ENCODE assay signal across 22 mouse cellular contexts in the genomic region with DNA sequence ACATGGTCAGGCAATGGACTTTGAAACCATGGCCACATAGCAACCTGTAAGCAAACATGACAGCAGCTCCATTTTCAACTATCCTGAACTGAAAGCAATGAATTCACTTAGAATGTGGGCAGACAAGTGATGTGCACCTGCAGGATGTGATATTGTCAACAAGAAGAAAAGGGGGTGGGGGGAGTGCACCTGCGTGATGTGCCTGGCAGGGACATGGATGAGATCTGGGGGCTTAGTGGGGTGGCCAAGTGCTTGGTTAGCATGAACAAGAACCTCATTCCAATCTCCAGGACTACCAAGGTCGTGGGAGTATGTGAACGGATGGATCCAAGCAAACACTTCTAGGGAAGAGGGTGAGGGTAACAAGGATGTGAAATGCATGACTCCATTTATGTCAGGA.
"Had no signal": no experiment of that assay in that cellular context is flagged by ENCODE, and none has a peak within 500 bp of the region (broad histone marks: within the 10 kb centered on the region; RNA-seq: fewer than 3 reads in every experiment).

No protein-coding gene starts in this region.

- H3K36me3 ChIP-seq: intestine, embryonic 15.5 days; limb, embryonic 12.5 days; limb, embryonic 15.5 days; liver, embryonic 13.5 days; neural tube, embryonic 12.5 days; neural tube, embryonic 15.5 days; stomach, embryonic 15.5 days had no signal

- H3K9ac ChIP-seq: intestine, embryonic 15.5 days; limb, embryonic 12.5 days; limb, embryonic 15.5 days; liver, embryonic 13.5 days; neural tube, embryonic 12.5 days; neural tube, embryonic 15.5 days; stomach, embryonic 15.5 days had no signal

- H3K27ac ChIP-seq: intestine, embryonic 15.5 days; kidney, postnatal 0 days; left cerebral cortex, adult 2 months; limb, embryonic 12.5 days; limb, embryonic 15.5 days; liver, embryonic 13.5 days; neural tube, embryonic 12.5 days; neural tube, embryonic 15.5 days; stomach, embryonic 15.5 days had no signal

- ATAC-seq: hindbrain, embryonic 16.5 days; intestine, embryonic 15.5 days had no signal

- H3K4me3 ChIP-seq: intestine, embryonic 15.5 days; left cerebral cortex, adult 2 months; limb, embryonic 12.5 days; limb, embryonic 15.5 days; liver, embryonic 13.5 days; neural tube, embryonic 12.5 days; neural tube, embryonic 15.5 days; stomach, embryonic 15.5 days had no signal

- H3K27me3 ChIP-seq: intestine, embryonic 15.5 days; limb, embryonic 12.5 days; limb, embryonic 15.5 days; liver, embryonic 13.5 days; neural tube, embryonic 12.5 days; neural tube, embryonic 15.5 days; stomach, embryonic 15.5 days had no signal

- H3K4me1 ChIP-seq: intestine, embryonic 15.5 days; limb, embryonic 12.5 days; limb, embryonic 15.5 days; liver, embryonic 13.5 days; neural tube, embryonic 12.5 days; neural tube, embryonic 15.5 days; stomach, embryonic 15.5 days had no signal

- H3K4me2 ChIP-seq: intestine, embryonic 15.5 days; limb, embryonic 12.5 days; limb, embryonic 15.5 days; liver, embryonic 13.5 days; midbrain, embryonic 11.5 days; neural tube, embryonic 12.5 days; neural tube, embryonic 15.5 days; stomach, embryonic 15.5 days had no signal

- DNase-seq: kidney, adult 11 months; kidney, postnatal 25 days; layer of hippocampus, postnatal 36 days; left cerebral cortex, postnatal 4 days; liver, embryonic 13.5 days; lung, adult 2 months; lung, postnatal 14 days; lung, postnatal 4 days; midbrain, embryonic 14.5 days; retina, postnatal 1 day; right cerebral cortex, postnatal 25 days; spleen, adult 18-20 months had no signal

- H3K9me3 ChIP-seq: intestine, embryonic 15.5 days; limb, embryonic 12.5 days; limb, embryonic 15.5 days; liver, embryonic 13.5 days; neural tube, embryonic 12.5 days; neural tube, embryonic 15.5 days; stomach, embryonic 15.5 days had no signal
